Mouse (Mus musculus): ENCODE measurements around the gene Mapkapk3.

The Mapkapk3 gene

DNA sequence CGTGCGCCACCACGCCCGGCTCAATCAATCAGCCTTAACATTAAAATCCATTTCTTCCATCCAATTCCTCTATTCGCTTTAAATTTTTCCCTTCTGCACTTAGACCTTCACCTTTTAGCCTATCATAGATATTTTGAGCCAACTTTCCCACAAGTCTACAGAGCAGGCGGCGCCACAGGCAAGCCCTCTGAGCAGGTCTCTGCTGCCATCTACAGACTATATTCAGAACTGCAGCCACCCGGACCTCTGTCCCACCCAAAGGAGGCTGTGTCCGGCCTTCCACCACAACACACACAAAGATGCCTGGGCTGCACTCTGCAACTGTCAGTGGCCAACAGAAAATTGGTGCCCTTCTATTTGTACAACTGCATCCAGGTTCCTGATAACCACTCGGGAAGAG, 1.2 kb upstream of the Mapkapk3 start:
- DNase-seq (ENCODE audit: low read depth, low spot score), result no peak

DNA sequence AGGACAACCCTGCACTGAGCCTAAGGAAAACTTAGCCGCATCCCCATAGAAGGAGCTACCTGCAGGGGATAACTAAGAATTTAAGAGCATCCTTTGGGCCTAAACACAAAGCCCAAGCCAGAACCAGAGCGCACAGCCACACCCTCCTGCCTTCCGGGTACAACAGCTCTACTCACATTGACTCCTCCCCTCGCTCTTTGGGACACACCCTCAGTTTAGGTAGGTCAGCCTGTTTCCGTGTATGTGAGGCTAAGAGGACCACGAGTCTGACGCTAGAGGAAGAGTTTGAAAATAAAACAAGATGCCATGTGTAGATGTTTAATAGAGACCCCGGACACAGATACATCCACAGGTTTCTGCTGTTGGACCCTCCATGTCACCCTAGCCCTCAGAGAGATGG, 966 bp downstream of the Mapkapk3 start:
- DNase-seq (ENCODE audit: low read depth, low spot score), result no peak

DNA sequence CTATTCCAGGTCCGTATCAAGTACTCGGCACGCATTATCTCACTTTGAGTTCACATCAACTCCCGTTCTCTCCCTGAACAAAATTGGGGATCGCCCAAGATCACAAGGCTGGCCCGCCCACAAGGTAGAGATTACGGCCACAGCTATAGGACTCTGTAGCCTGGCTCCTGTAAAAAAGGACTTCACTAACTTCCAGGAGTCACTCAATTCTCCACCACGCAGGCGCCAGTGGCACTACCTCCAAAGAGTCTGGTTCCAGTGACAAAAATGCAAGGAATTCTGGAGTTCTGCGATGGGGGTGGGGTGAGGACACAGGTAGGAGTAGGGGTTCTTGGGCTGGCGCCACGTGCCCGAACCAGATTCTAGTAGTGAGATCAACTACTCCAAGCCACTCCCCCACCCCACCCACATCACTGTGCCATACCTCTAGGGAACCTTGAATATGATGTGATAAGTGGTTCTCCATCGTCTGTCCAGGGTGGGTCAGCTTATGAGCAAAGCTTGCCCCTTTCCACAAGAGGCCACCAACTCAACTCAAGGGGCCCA, 1.5 kb downstream of the Mapkapk3 start:
- DNase-seq (ENCODE audit: low read depth, low spot score), result no peak

DNA sequence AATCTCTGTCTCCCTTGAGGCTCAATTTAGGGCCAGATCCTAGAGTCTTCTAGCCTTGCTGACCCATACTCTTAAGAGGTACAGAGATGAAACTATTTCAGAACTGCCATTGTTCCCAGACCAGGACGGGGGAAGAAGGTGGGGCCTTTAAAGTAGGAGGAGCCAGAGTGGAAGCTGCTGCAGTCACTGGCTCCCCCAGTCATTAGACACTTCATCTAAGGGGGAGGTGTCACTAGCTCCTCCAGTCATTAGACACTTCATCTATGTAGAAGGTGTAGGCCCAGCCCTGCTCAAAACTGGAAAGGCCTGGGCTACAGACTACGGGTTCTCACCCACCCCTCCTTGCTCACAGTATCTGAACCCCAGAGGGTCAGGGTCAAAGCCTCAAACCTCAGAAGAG, 2.4 kb downstream of the Mapkapk3 start:
- DNase-seq (ENCODE audit: low read depth, low spot score), result no peak

DNA sequence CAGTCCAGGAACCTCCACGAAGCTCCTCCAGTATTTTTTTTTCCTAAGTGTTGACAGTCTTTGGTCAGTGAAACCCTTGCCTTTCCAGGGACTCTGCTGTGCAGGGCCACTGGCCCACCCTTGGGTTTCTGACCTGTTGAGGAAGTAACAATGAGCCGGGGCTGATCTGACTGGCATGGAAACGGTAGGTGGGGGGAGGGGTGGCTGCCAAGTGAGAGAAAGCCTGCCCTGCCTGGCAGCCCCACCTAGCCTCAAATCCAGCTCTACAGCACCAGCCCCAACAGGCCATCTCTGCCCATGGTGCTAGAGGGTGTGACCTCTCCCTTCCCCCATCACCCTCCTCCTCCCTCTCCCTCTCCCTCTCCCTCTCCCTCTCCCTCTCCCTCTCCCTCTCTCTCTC, 4.7 kb downstream of the Mapkapk3 start:
- DNase-seq (ENCODE audit: low read depth, low spot score), result no peak

DNA sequence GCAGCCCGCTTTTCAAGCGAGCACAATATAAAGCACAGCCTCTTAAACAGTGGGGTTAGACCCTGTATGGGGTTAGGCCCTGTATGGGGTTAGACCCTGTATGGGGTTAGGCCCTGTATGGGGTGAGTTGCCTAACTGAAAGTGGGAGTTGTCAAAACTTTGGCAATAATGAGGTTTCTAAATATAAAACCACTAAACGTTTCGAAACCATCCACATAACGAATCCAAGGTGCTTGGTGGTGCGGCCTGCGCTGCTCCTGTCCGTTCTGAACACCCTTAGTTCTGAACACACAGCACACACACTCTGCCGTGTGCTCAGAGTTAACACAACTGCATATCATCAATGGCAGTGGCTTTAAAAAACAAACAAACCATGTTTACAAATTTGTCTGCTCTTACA, 6.7 kb downstream of the Mapkapk3 start:
- DNase-seq (ENCODE audit: low read depth, low spot score), result no peak

DNA sequence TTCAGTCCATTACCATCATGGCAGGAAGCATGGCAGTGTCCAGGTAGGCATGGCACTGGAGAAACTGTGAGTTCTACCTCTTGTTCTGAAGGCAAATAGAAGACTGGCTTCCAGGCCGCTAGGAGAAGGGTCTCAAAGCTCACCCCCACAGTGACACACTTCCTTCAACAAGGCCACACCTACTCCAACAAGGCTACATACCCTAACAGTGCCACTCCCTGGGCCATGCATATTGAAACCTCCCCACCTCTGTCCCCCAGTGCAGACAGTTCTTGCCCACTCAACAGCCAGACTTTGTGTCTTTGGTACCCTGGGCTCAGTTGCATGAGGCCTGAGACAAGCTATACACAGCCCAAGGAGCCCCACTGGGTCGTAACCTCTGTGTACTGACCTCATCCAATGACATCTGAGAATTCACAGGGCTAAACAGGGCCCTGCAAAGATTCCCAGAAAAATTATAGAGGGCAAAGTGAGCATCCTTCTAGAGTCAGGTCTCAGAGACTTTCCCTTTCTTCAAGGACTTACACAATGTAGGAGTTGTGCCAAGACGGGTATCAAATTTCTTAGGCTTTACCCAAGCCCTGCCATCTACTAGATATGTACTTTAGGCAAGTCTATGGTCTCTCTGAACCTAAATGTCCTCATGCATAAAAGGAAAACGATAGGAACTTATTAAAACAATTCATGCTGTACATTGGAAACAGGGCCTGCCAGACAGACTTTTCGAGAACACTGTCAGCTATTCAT, 8.3 kb downstream of the Mapkapk3 start:
- no peak for DNase-seq (ENCODE audit: low read depth, low spot score)

DNA sequence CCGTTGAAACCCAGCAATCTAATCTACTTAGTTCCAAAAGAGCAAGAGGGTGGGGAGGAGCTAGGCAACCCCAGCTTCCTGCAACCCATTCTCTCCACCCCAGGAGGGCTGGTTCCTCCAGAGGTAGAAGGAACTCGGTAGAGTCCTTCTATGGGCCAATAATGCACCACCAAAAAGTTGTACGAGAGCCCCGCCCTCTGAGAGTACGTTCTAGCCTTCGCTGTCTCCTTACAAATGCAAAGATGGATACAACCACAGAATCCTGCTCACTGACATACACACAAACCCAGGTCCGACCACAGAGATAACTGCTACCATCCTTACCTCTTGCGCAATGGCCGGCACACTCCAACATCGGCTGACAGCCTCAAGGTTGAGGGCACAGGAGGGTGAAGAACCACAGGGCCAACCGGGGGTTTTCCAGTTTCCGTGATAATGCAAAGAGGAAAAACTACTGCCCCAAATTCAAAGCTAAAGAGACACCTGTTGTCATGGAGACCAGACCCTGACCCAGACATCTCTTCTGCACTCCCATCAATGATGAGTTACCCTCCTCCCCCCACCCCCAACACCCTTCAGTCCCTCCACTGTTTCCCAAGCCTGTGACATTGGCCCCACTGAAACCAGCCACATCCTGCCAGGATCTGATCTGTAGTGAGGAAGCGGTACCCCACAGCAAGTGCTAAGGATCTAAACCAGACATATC, 9.2 kb downstream of the Mapkapk3 start:
- no peak for DNase-seq (ENCODE audit: low read depth, low spot score)

DNA sequence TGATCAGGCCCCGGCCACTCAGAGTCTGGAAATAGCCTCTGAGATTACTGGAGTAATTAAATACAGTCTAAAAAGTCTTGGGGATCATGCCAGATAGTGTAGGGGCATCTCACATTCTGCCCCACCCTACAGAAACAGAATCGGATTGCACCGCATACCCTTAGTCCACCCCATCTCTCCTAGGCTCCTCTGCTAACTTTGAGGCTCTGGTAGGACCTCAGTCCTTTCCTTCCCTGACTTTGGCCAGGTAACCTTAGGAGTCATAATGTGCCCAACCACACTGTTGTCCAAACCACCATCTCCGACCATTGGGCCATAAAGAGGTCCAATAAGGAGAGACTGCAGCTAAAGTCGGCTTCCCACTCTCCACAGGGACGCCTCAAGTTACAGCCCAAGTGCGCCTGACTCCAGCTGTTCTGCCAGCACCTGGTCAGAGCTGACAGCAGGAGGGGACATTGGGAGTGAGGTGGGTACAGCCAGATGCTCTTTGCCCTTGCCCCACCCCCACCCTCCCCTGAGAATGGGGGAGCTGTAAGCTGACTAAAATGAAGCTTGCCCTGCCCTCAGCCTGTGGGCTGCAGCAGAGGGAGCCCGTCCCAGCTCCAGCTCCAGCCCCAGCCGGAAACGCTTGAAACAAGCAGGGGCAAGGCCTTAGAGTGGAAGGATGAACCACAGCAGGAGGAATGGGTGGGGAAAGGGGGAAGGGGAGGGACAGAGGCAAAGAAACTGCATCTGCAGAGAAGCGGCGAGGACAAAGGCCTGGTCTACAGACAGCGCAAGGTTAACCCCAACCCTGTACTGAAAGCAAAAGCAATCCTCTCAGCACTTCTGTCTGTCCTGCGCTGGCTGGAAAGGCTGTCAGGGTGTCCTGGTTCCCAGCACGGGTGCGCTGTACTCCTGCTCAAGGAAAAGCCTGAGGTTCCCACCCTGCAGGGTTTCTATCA, 10.0 kb downstream of the Mapkapk3 start:
- no peak for DNase-seq (ENCODE audit: low read depth, low spot score)

DNA sequence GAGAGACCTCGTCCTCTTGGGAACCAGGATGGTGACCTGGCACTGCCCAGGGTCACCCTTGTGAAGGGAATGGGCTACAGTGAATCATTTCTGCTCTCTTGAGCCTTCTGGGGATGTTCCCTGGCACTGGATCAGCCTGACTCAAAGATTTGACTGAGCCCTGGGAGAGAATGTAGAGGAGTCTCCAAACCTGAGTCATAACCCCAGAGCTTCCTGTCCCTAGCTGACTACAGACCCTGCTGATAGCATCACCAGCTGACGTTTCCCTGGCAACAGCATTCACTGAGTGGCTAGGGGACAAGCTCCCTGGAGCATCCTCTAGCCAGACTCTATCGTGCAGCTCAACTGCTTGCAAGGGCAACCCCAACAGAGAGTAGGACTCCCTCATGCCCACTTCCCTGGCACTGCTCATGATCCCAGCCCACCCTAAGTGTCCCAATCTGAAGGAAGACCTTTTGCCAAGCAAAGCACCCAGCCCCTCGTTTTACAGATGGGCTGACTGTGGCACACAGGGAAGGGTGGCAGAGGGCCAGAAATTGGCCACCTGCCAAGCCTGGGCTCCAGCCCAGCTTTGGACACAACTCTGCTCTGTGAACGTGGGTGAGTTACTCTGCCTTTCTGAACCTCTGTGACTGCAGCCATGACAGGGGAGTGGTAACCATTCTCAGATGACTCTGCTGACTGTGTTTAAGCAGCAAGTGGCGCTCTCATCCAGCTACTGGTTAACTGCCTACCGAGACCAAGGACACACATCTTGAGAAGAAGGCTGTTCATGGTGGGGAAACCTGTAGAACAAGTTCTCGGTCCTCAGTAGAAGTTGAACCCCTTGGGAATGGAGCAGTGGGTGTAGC, 10.9 kb downstream of the Mapkapk3 start:
- no peak for DNase-seq (ENCODE audit: low read depth, low spot score)

DNA sequence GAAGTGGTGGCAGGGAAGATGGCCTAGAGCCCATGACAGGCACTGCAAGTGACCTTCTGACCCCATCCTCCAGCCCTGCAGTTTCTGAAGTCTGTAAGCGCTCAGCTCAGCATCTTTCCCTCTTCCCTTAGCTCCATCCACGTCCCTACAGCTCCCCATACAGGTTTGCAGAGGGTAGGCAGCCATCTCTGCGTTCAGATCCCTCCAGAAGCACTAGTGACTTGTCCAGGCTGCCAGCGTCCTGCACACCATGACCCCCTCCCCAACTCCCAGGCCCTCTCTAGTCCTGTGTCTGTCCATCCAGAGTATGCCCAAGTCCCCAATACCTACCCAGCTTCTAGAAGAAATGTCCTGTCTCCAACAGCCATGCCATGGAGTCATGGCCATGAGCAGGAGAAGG, 11.6 kb downstream of the Mapkapk3 start:
- DNase-seq (ENCODE audit: low read depth, low spot score), result no peak

DNA sequence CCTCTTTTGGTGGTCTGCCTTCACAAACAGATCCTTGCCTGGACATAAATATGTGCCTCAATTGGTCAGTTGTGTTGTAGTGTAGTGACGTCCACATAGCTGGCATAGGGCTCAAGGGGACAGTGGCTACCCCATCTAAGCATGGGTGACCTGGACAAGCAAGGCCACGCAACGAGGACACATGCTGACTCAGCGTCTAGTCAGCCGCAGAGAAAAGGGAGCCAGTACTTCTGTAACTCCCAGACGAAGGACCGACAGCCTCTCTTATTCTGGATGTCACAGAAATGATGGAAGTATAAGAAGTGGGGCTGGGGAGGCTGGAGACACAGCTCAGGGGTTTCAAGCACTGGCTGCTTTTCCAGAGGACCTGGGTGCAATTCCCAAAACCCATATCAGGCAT, 12.1 kb downstream of the Mapkapk3 start:
- no peak for DNase-seq (ENCODE audit: low read depth, low spot score)

DNA sequence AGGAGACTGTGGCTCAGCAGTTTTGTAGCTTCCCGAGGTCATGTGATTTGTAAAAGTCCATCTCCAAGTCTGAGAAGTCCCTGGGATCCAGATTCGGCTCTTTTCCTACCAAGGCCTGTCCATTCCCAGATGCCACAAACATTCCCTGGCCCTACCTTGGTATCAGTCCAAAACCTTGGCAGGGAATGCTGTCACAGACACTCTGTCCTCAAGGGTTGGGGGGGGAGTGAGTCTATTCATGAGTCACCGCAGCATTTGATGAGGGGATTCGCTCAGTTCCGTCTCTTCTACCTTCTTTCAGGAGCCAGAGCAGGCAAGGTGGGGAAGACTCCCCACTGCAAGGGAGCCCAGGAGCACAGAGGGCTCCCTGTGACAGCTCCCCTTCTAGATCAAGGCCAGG, 14.0 kb downstream of the Mapkapk3 start:
- DNase-seq (ENCODE audit: low read depth, low spot score), result no peak

DNA sequence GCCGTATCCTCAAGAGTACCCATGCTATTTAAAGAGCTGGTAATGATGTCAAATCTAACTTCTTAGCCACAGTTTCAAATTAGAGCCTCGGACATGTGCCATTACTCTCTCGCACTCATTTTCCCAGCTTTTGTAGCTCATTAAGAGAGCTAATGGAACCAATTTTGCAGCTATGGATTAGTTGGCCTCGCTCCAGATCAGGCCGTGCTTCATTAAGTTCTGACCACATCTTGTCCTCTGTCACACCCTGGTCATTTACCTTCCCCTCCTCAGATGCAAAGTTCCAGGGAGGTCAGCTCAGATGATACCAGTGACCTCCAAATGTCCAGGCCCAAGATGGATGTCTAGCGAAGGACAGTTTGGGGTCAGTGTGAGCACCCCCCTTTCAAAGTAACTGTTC, 14.9 kb downstream of the Mapkapk3 start:
- no peak for DNase-seq (ENCODE audit: low read depth, low spot score)

DNA sequence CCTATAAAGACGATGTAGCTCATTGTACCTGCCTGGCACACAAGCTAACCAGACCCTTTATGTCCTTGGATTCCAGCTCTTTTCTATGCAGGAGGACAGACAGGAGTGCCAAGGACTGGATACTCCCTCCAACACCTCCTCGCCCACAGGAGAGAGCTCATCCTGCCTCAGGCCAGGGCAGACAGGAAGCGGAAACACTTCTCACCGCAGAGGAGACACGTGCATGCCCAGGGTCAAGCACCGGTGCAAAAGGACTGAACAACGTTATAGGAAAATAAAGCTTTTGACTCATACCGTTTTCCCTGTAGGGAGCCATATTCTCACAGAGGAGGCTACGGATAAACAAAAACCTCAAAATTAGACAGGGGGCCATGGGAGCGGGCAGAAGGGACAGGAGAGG, 16.5 kb downstream of the Mapkapk3 start:
- no peak for DNase-seq (ENCODE audit: low read depth, low spot score)

DNA sequence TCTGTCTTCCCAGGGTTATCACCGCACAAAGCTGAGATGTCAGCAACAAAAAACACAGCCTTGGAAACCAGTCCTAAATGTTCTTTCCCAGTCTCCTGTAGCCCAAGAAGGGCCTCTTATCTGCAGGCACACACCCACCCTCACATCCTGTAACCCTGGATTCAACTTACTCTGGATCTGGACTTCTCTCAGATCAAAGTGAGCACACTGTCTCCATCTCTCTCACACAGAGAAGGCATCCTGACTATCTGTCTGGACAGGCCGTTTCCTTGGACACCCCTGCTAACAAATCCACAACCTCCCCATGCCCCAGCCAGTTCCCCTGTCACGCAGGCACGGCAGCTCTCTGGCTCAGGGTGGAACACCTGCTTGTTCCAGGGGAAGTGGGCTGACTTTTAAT, 17.4 kb downstream of the Mapkapk3 start:
- no peak for DNase-seq (ENCODE audit: low read depth, low spot score)

DNA sequence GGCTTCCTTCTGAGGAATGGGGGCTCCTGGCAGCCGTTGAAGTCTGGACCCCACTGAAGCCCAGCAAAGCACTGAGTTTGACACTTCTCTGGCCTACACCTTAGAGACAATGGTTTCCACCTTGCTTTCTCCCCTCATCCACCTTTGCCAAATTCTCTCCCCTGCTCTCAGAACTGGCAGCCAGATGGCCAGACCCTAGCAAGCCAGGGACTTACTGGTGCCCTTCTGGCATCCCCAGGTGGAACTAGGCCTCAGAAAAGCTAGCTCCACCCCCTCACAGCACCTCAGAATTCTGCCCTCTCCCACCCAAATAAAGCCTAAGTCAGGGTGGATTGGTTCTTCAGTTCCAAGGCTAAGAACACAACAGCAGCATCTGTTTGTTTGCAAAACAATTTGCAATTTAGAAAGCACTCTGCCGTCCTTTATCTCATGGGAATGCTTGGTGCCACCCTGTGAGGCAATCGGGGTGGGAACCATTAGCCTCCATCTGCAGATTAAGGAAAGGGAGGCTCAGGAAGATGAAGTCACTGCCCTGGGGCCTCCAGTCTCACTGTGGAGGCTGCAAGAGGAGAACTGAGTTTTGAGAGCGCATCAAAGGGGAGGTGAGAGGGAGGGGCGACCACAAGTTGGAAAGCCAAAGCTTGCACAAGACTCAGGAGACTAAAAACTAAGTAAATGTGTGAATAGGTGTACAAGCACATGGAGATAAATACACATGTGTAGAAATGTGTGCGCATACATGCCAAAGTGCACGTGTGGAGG, 18.3 kb downstream of the Mapkapk3 start:
- no peak for DNase-seq (ENCODE audit: low read depth, low spot score)

DNA sequence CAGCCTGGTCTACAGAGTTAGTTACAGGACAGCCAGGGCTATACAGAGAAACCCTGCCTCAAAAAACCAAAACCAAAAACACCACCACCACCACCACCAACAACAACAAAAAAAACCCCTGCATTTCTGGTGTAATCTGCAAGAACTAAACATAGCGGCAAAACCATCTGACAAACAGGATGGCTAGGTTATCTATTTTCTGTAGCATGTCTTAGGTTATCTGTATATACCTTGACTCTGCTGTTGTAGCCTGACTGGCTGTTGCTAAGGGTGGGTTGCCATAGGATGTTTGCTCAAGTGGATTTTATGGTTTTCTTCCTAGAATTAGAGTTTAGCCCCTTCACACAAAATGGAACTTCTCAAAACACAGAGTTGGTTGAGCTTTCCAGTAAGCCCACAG, 19.9 kb downstream of the Mapkapk3 start:
- DNase-seq (ENCODE audit: low read depth, low spot score), result no peak

DNA sequence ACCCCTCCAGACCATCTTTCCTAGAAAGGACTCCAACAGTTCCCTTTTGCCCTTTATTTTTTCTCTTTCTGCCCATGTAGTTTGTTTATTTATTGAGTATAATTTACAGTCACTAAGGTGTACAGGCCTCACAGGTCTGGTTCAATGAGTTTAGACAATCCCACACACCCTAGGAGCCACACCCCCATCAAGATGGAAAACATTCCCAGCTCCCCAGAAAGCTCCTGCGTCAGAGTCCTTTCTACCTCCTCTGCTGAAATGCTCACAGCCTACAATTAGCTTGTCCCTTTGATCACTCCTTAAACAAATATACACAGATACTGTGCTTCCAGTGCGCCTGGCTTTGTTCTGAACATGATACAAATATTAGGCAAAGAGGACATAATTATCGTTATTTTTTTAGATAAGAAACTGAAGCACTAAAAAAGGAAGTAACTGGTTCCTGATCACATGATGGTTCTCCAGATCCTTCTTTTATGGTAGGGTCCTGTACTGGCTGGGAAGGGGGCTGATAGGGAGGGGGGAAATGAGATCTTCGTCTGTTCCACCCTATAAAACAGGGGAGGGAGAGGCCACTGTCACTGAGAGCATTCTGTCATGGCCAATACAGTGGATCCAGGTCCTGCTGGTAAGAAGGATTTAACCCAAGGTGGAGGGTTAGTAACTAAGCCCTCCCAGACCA, 21.8 kb downstream of the Mapkapk3 start:
- DNase-seq (ENCODE audit: low read depth, low spot score), result no peak

DNA sequence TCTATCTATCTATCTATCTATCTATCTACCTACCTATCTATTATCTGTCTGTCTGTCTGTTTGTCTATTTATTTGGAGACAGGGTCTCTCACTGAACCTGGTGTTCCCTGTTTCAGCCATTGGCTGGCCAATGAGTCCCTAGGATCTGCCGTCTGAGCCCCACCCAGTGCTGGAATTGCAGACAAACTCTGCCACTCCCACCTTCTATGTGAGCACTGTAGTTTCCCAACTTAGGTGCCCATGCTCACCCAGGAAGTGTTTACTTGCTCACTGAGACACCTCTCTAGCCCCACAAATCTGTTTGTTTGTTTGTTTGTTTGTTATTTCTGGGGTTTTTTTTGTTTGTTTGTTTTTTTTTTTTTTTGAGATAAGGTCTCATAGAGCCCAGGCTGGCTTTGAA, 22.6 kb downstream of the Mapkapk3 start:
- DNase-seq (ENCODE audit: low read depth, low spot score), result no peak
